Mouse (Mus musculus) liver, embryonic 11.5 days (tissue): ENCODE results near the gene Prkra. TPM values are rescaled to one million over a fixed set of nuclear protein-coding genes. Genes with fewer than 3 reads are reported as not detected.

Source experiments
- ATAC-seq: fragments of 200-750 bp; cut with Nextera tagmentation; replicated peaks from 2 replicates; pipeline ENCODE4 v1.8.0; 2017; ENCODE audit warnings: moderate number of reproducible peaks, mild to moderate bottlenecking, moderate TSS enrichment, moderate library complexity; ENCODE audit not compliant: low FRiP score
- DNase-seq: peaks from one replicate; pipeline ENCODE4 v3.0.0-alpha.2; 2017; ENCODE audit warnings: low spot score
- H3K27ac ChIP-seq: fragments of 300-500 bp; sonication (generic); 2 replicates; pipeline ENCODE4 v1.5.1; 2014; ENCODE audit warnings: mild to moderate bottlenecking, low read depth, low read length, control low read depth
- H3K27me3 ChIP-seq: fragments of 300-500 bp; sonication (generic); replicated peaks from 2 replicates; pipeline ENCODE4 v1.6.1; 2014; ENCODE audit warnings: low read length, mixed read lengths; ENCODE audit not compliant: control insufficient read depth, insufficient read depth
- H3K36me3 ChIP-seq: fragments of 300-500 bp; sonication (generic); 2 replicates; pipeline ENCODE4 v1.6.1; 2014; ENCODE audit warnings: mild to moderate bottlenecking, low read length, moderate library complexity, mixed read lengths; ENCODE audit not compliant: control insufficient read depth, insufficient read depth
- H3K4me1 ChIP-seq: fragments of 300-500 bp; sonication (generic); replicated peaks from 2 replicates; pipeline ENCODE4 v1.6.1; 2014; ENCODE audit warnings: low read length, mixed read lengths; ENCODE audit not compliant: control insufficient read depth, insufficient read depth
- H3K4me2 ChIP-seq: fragments of 300-500 bp; sonication (generic); 2 replicates; pipeline ENCODE4 v1.6.1; 2014; ENCODE audit warnings: mild to moderate bottlenecking, control low read depth, moderate library complexity
- H3K4me3 ChIP-seq: fragments of 300-500 bp; sonication (generic); 2 replicates; pipeline ENCODE4 v1.5.1; 2014; ENCODE audit warnings: low read depth, low read length, control low read depth
- H3K9ac ChIP-seq: fragments of 300-500 bp; sonication (generic); 2 replicates; pipeline ENCODE4 v1.6.1; 2014; ENCODE audit warnings: low read depth, low read length, control low read depth
- H3K9me3 ChIP-seq: fragments of 300-500 bp; sonication (generic); 2 replicates; pipeline ENCODE4 v1.6.1; 2016; ENCODE audit warnings: low read length, inconsistent platforms, mixed read lengths; ENCODE audit not compliant: control insufficient read depth
- WGBS: fragments of 180-500 bp; shearing (Covaris S2); extraction: QIAGEN DNeasy Blood & Tissue Kit; methylation state at CpG from one replicate; pipeline ENCODE4 v1.1.7; 2014; 5-methylcytosine and 5-hydroxymethylcytosine counted together
- polyA plus RNA-seq: library from polyadenylated mRNA; unstranded; fragments of >200 nt; fragmentation: Nextera tagmentation; extraction: Ambion mirVana; gene quantifications from 2 replicates; pipeline ENCODE4 v1.2.1, GENCODE M21; 2014

The Prkra gene
- polyA plus RNA-seq, 1 experiment from 2014 or later: 26.7 TPM

GRCm38 (mm10) chr2:76585090-76585489 lies 62.7 kb downstream of the Prkra start:
- H3K36me3 ChIP-seq: no peaks in the 10 kb centered on the region
- no peaks in the 10 kb centered on the region for H3K27me3 ChIP-seq
- H3K9me3 ChIP-seq: no peaks in the 10 kb centered on the region
- no peaks in the 10 kb centered on the region for H3K4me1 ChIP-seq
- no peak overlapping the region for H3K27ac ChIP-seq
- no peak overlapping the region for H3K9ac ChIP-seq
- DNase-seq (no peak), ATAC-seq (no peak)
- no peak overlapping the region for H3K4me2 ChIP-seq
- 90% methylated on average over 13 of the region's 13 CpGs for WGBS
- no peak overlapping the region for H3K4me3 ChIP-seq

Other genes with a start within 250 kb of the Prkra start
- 3.0 and 3.4 TPM in 2 replicates for gene Osbpl6, start 241.5 kb downstream of the Prkra start, polyA plus RNA-seq
- gene Pjvk, start 461 bp upstream of the Prkra start, polyA plus RNA-seq: 0.18 TPM in 1 of 2 replicates, not detected in the other
- 13.6 and 19.5 TPM in 2 replicates for gene Fkbp7, start 25.1 kb upstream of the Prkra start, polyA plus RNA-seq
- 9.5 and 12.4 TPM in 2 replicates for gene Plekha3, start 27.3 kb upstream of the Prkra start, polyA plus RNA-seq